Mouse (Mus musculus) ES-E14 (cell line): ENCODE measurements at regions not wholly inside any gene's neighbourhood (a gene's known extent, or its start where the extent isn't known, plus 50 kb on each side); places are given as distances from the start of the nearest gene placed in this dataset.

Source experiments
- DNase-seq: peaks from one replicate; pipeline ENCODE4 v3.0.0-alpha.2; 2013; ENCODE audit warnings: low read depth, low spot score
- H3K27ac ChIP-seq: 2 replicates; pipeline ENCODE4 v1.5.1; 2012; ENCODE audit warnings: low read depth, mild to moderate bottlenecking, low read length, moderate library complexity, mixed read lengths; ENCODE audit not compliant: poor library complexity, insufficient read depth, severe bottlenecking
- H3K36me3 ChIP-seq: 2 replicates; pipeline ENCODE4 v1.6.1; 2012; ENCODE audit warnings: mild to moderate bottlenecking, low read length, moderate library complexity, mixed read lengths; ENCODE audit not compliant: control insufficient read depth, poor library complexity, insufficient read depth, severe bottlenecking
- H3K4me1 ChIP-seq, 2 experiments: fragments of 150-350 bp in 1 of 2; sonication (generic) in 1 of 2; 2 replicates each; pipeline ENCODE4 v1.6.1; 2012; ENCODE audit warnings: low read length in 2 of 2, mild to moderate bottlenecking in 1 of 2, mixed read lengths in 1 of 2; ENCODE audit not compliant: control insufficient read depth in 2 of 2, insufficient read depth in 2 of 2, poor library complexity in 1 of 2
- H3K4me3 ChIP-seq, 2 experiments: fragments of 150-350 bp in 1 of 2; sonication (generic) in 1 of 2; 2 replicates each; pipeline ENCODE4 v1.5.1; 2012; ENCODE audit warnings: low read length in 2 of 2, low read depth in 1 of 2, mild to moderate bottlenecking in 1 of 2, mixed read lengths in 1 of 2; ENCODE audit not compliant: insufficient read depth in 1 of 2, poor library complexity in 1 of 2, severe bottlenecking in 1 of 2
- H3K9ac ChIP-seq: 2 replicates; pipeline ENCODE4 v1.6.1; 2012; ENCODE audit warnings: low read depth, mild to moderate bottlenecking, low read length, mixed read lengths; ENCODE audit not compliant: poor library complexity, insufficient read depth, severe bottlenecking
- H3K9me3 ChIP-seq: fragments of 150-350 bp; sonication (generic); 2 replicates; pipeline ENCODE4 v1.6.1; 2012; ENCODE audit warnings: low read depth, mild to moderate bottlenecking, low read length; ENCODE audit not compliant: control insufficient read depth, insufficient read depth
- CHD2 ChIP-seq: IDR thresholded peaks from 2 replicates; pipeline ENCODE4 v1.6.1; 2014; ENCODE audit warnings: mild to moderate bottlenecking, low read depth, low read length, inconsistent platforms
- HCFC1 ChIP-seq: IDR thresholded peaks from 2 replicates; pipeline ENCODE4 v1.6.1; 2012; ENCODE audit warnings: low read length, inconsistent platforms, borderline replicate concordance; ENCODE audit not compliant: insufficient read depth
- MAFK ChIP-seq: IDR thresholded peaks from 2 replicates; pipeline ENCODE4 v1.6.1; 2014; ENCODE audit warnings: mild to moderate bottlenecking, low read depth, low read length, inconsistent platforms; ENCODE audit not compliant: insufficient read depth
- ZC3H11A ChIP-seq: IDR thresholded peaks from 2 replicates; pipeline ENCODE4 v1.6.1; 2012; ENCODE audit warnings: low read depth, mild to moderate bottlenecking, inconsistent platforms, low read length, borderline replicate concordance
- ZNF384 ChIP-seq: IDR thresholded peaks from 2 replicates; pipeline ENCODE4 v1.6.1; 2012; ENCODE audit warnings: low read depth, low read length, inconsistent platforms
- in situ Hi-C, 2 experiments: fragments of 600-800 bp; cut with MboI; formaldehyde crosslinking; loops; one replicate each; pipeline ENCODE4 v1.15.1; 2025; ENCODE audit warnings: low sequenced_read_pairs in 2 of 2, inconsistent platforms in 1 of 2; ENCODE audit not compliant: unreplicated experiment in 2 of 2

DNA sequence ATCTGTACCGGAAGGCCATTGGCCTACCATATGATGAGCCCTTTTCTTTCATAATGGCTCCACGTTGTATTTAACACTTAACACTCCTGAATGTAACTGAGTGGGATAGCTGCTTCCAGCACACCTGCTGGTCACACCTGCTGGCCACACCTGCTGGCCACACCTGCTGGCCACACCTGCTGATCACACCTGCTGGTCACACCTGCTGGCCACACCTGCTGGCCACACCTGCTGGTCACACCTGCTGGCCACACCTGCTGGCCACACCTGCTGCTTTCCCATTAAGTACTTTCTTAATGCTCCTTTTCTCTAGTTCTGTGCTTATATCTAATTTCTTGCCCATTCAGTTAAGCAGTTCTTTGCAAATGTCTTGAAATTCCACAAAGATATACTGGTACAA, 157.4 kb upstream of the Slc30a5 start:
- Histone ChIP-seq H3K4me3 (no peak overlapping the region), H3K27ac (no peak overlapping the region), H3K9me3 (no peaks in the 10 kb centered on the region), H3K4me1 (no peaks in the 10 kb centered on the region), H3K9ac (no peak overlapping the region), H3K36me3 (no peaks in the 10 kb centered on the region)
- TF ChIP-seq MAFK: no peak
- no peak for TF ChIP-seq ZNF384
- no peak for TF ChIP-seq CHD2
- TF ChIP-seq ZC3H11A: no peak
- TF ChIP-seq HCFC1: no peak
- DNase-seq: no peak
- in situ Hi-C loops: no loop called here

DNA sequence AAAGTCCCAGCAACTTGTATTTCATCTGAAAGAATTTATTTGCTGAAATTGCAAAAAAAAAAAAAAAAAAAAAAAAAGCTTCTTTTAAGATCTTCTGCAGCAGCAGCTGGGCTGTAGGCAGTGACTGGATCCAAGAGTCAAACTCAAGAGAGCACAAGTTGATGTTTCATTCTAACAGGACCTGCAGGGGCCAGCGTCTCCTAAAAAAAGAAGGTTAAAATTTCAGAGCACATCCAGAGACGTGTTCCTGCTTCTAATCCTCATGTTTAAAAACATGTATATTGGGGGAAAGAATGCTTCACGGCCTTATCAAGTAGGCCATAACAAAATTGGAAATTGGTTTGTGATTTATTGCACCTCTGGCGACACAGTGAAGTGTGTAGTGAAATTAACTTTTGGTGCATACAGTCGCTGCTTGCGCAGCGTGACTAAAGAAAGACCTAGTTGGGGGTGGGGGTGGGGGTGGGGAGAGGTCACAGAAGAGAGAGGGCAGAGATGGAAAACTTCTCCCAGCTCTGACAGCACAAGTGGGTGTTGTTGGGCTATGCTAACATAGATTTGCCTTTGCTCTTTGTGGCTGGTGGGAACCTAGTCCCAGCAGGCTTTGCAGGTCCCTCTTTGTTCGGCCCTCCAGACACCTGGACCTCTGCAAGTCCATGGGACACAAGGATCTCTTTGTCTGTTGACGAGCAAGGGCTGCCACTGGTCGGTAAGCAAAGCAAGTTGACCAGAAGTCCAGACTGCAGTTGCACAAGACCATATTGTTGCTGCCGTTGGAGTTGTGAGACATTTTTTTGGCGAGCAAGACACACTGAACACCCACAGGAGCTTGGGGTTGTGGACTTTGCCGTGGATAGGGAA, 155.7 kb upstream of the Slc30a5 start:
- Histone ChIP-seq H3K4me3 (no peak overlapping the region), H3K27ac (no peak overlapping the region), H3K36me3 (no peaks in the 10 kb centered on the region), H3K9ac (no peak overlapping the region), H3K9me3 (no peaks in the 10 kb centered on the region), H3K4me1 (no peaks in the 10 kb centered on the region)
- TF ChIP-seq ZC3H11A (no peak), MAFK (0 out of 2 replicates have a peak, but pooled peaks have one; percentile 17), ZNF384 (no peak), HCFC1 (no peak), CHD2 (no peak)
- in situ Hi-C loops: no loop called here
- DNase-seq: no peak

DNA sequence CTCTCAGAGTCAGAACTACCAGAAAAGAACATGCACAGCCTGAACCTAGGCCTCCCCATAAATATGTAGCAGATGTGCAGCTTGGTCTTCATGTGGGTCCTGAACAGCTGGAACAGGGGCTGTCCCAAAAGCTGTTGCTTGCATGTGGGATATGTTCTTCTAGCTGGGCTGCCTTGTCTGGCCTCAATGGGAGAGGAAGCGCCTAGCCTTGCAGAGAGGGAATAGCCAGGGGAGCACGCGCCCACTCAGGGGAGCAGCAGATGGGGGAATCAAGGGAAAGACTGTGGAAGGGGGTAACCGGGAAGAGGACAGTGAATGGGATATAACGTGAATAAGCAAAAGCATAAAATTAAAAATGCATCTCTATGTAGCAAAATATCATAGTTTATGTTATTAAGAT, 154.9 kb upstream of the Slc30a5 start:
- no peak overlapping the region for H3K27ac ChIP-seq
- DNase-seq: no peak
- TF ChIP-seq ZNF384 (no peak), CHD2 (no peak), ZC3H11A (no peak), HCFC1 (no peak), MAFK (no peak)
- no peak overlapping the region for H3K9ac ChIP-seq
- no peaks in the 10 kb centered on the region for H3K9me3 ChIP-seq
- H3K4me1 ChIP-seq: no peaks in the 10 kb centered on the region
- in situ Hi-C loops: no loop called here
- H3K36me3 ChIP-seq: no peaks in the 10 kb centered on the region
- H3K4me3 ChIP-seq: no peak overlapping the region

DNA sequence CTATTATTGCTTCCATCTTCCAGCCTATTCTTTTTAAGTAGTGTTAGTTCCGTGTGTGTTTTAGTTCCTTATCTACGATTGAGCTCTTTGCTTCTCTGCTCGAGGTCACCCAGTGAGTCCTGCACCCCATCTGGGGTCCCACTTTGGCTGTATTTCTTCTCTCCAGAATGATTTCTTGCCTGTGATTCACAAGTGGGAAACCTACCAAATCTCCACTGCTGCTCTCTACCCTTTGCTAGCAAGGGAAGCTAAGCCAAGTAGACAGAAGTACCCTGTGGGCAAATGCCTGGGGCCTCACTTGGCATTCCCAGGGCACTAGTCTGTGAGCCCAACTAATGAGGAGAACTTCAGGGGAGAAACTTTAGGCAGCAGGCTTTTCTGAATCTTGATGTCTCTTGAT, 142.5 kb upstream of the Slc30a5 start:
- no peak overlapping the region for H3K27ac ChIP-seq
- no peaks in the 10 kb centered on the region for H3K4me1 ChIP-seq
- H3K4me3 ChIP-seq: no peak overlapping the region
- DNase-seq: no peak
- no peaks in the 10 kb centered on the region for H3K36me3 ChIP-seq
- in situ Hi-C loops: no loop called here
- H3K9ac ChIP-seq: no peak overlapping the region
- H3K9me3 ChIP-seq: no peaks in the 10 kb centered on the region
- TF ChIP-seq ZC3H11A (no peak), HCFC1 (no peak)
